Mouse (Mus musculus) myocyte (in vitro differentiated cells): ENCODE data around the gene Lix1. TPM values are rescaled to one million over a fixed set of nuclear protein-coding genes. Genes with fewer than 3 reads are reported as not detected.

ENCODE experiments used
- H3K27me3 ChIP-seq: one replicate; pipeline ENCODE4 v1.6.1; 2011; ENCODE audit not compliant: control insufficient read depth, insufficient read depth, insufficient read length
- H3K36me3 ChIP-seq: one replicate; pipeline ENCODE4 v1.6.1; 2011; ENCODE audit not compliant: control insufficient read depth, insufficient read depth
- H3K4me2 ChIP-seq: one replicate; pipeline ENCODE4 v1.6.1; 2011; ENCODE audit warnings: low read depth, control low read depth
- H3K4me3 ChIP-seq: one replicate; pipeline ENCODE4 v1.5.1; 2011; ENCODE audit warnings: mild to moderate bottlenecking, control low read depth, moderate library complexity
- H3K79me2 ChIP-seq: one replicate; pipeline ENCODE4 v1.6.1; 2011; ENCODE audit not compliant: control insufficient read depth, insufficient read depth
- H3ac ChIP-seq: one replicate; pipeline ENCODE4 v1.6.1; 2011; ENCODE audit not compliant: control insufficient read depth, insufficient read length
- CEBPB ChIP-seq: IDR thresholded peaks from 2 replicates; pipeline ENCODE4 v1.6.1; 2011; ENCODE audit warnings: mild to moderate bottlenecking, moderate library complexity; ENCODE audit not compliant: poor library complexity, insufficient read depth, severe bottlenecking
- E2F4 ChIP-seq: IDR thresholded peaks from one replicate; pipeline ENCODE4 v1.6.1; 2011; ENCODE audit warnings: mild to moderate bottlenecking, control low read depth, moderate library complexity; ENCODE audit not compliant: insufficient read depth
- MAX ChIP-seq: IDR thresholded peaks from one replicate; pipeline ENCODE4 v1.6.1; 2011; ENCODE audit warnings: low read depth, mild to moderate bottlenecking, control low read depth
- MYOD1 ChIP-seq, 3 experiments: IDR thresholded peaks; one replicate each; pipeline ENCODE4 v1.6.1; 2011; ENCODE audit warnings: control low read depth in 2 of 3, low read depth in 2 of 3, mild to moderate bottlenecking in 2 of 3, moderate library complexity in 1 of 3; ENCODE audit not compliant: insufficient read length in 2 of 3, control insufficient read depth in 1 of 3
- MYOG ChIP-seq, 3 experiments: IDR thresholded peaks; one replicate each; pipeline ENCODE4 v1.6.1; 2011; ENCODE audit warnings: control low read depth in 2 of 3, low read depth in 2 of 3, mild to moderate bottlenecking in 2 of 3; ENCODE audit not compliant: insufficient read length in 2 of 3, control insufficient read depth in 1 of 3, insufficient read depth in 1 of 3
- POLR2A ChIP-seq: IDR thresholded peaks from one replicate; pipeline ENCODE4 v1.6.1; 2011; ENCODE audit warnings: low read depth, mild to moderate bottlenecking, control low read depth, moderate library complexity; ENCODE audit not compliant: insufficient read length
- POLR2AphosphoS2 ChIP-seq: IDR thresholded peaks from one replicate; pipeline ENCODE4 v1.6.1; 2011; ENCODE audit warnings: low read depth, control low read depth; ENCODE audit not compliant: insufficient read length
- REST ChIP-seq: IDR thresholded peaks from one replicate; pipeline ENCODE4 v1.6.1; 2011; ENCODE audit warnings: mild to moderate bottlenecking, control low read depth, moderate library complexity; ENCODE audit not compliant: insufficient read depth, insufficient read length
- SRF ChIP-seq: IDR thresholded peaks from one replicate; pipeline ENCODE4 v1.6.1; 2011; ENCODE audit warnings: low read depth; ENCODE audit not compliant: control insufficient read depth, insufficient read length
- TCF12 ChIP-seq: IDR thresholded peaks from one replicate; pipeline ENCODE4 v1.6.1; 2011; ENCODE audit warnings: mild to moderate bottlenecking, control low read depth; ENCODE audit not compliant: poor library complexity, insufficient read depth, severe bottlenecking
- TCF3 ChIP-seq: IDR thresholded peaks from one replicate; pipeline ENCODE4 v1.6.1; 2011; ENCODE audit warnings: low read depth, control low read depth; ENCODE audit not compliant: insufficient read length
- USF1 ChIP-seq: IDR thresholded peaks from one replicate; pipeline ENCODE4 v1.6.1; 2011; ENCODE audit warnings: low read depth, mild to moderate bottlenecking, control low read depth, moderate library complexity
- polyA plus RNA-seq: library from polyadenylated mRNA; unstranded; fragments of >200 nt; fragmentation: generic; extraction: Trizol; gene quantifications from one replicate; pipeline ENCODE4 v1.2.1, GENCODE M21; 2012; ENCODE audit warnings: missing spikeins

The Lix1 gene
- polyA plus RNA-seq, 1 experiment, result 2.3 TPM

- H3K27me3 ChIP-seq, result no peaks in the 10 kb centered on the region
- no peak for TF ChIP-seq E2F4
- TF ChIP-seq CEBPB, result no peak
- no peak for TF ChIP-seq MYOG (IDR thresholded peaks at IDR 0.05; ENCODE audit: control insufficient read depth in 1 of 3, insufficient read depth in 1 of 3, insufficient read length in 2 of 3, low read depth in 2 of 3)
- TF ChIP-seq SRF, result no peak
- TF ChIP-seq TCF3, result no peak
- TF ChIP-seq MYOD1 (IDR thresholded peaks at IDR 0.05; ENCODE audit: control insufficient read depth in 1 of 3, insufficient read length in 2 of 3, low read depth in 2 of 3), result no peak
- no peak for TF ChIP-seq TCF12
- no peak for TF ChIP-seq MAX
- TF ChIP-seq REST, result no peak
- no peak for TF ChIP-seq POLR2A
- no peak for TF ChIP-seq POLR2AphosphoS2
- no peak for TF ChIP-seq USF1
- H3K36me3 ChIP-seq, result no peaks in the 10 kb centered on the region
Observed at GRCm38 (mm10) chr17:17506677-17507076, 104.2 kb downstream of the Lix1 start.

More at GRCm38 (mm10) chr17:17506677-17507076, 104.2 kb downstream of the Lix1 start:
- Histone ChIP-seq H3K4me3 (no peak overlapping the region), H3K4me2 (no peak overlapping the region), H3K79me2 (no peaks in the 10 kb centered on the region), H3ac (no peak overlapping the region)

Other genes with a start within 250 kb of the Lix1 start
- 13.3 TPM for gene Riok2, start 28.4 kb upstream of the Lix1 start, polyA plus RNA-seq
- 4.4 TPM for gene Lnpep, start 222.4 kb downstream of the Lix1 start, polyA plus RNA-seq